Mouse (Mus musculus): Measurements from ENCODE around the gene Vwf. TPM values are rescaled to one million over a fixed set of nuclear protein-coding genes. Genes with fewer than 3 reads are reported as not detected.

Gene Vwf
- polyA plus RNA-seq, 1 experiment from 2014 or later, result 7.9 TPM

GRCm38 (mm10) chr6:125552760-125553159 lies 6.2 kb downstream of the Vwf start:
- no peak for ATAC-seq (ENCODE audit: insufficient number of reproducible peaks, low FRiP score, low TSS enrichment, low read depth)
- WGBS, result 53% methylated on average over 6 of the region's 6 CpGs
- H3K27ac ChIP-seq, result no peak overlapping the region

GRCm38 (mm10) chr6:125553551-125553950 lies 7.0 kb downstream of the Vwf start:
- Histone ChIP-seq H3K27ac (no peak overlapping the region), H3K9me3 (no peaks in the 10 kb centered on the region), H3K4me1 (no peaks in the 10 kb centered on the region), H3K4me3 (no peak overlapping the region), H3K4me2 (no peak overlapping the region), H3K36me3 (no peaks in the 10 kb centered on the region), H3K9ac (no peak overlapping the region), H3K27me3 (no peaks in the 10 kb centered on the region)
- no peak for ATAC-seq (ENCODE audit: insufficient number of reproducible peaks, low FRiP score, low TSS enrichment, low read depth)
- 79% methylated on average over 4 of the region's 4 CpGs for WGBS

More at GRCm38 (mm10) chr6:125552760-125553159, 6.2 kb downstream of the Vwf start:
- Histone ChIP-seq H3K9ac (no peak overlapping the region), H3K4me3 (no peak overlapping the region), H3K27me3 (no peaks in the 10 kb centered on the region), H3K36me3 (no peaks in the 10 kb centered on the region), H3K4me2 (no peak overlapping the region), H3K4me1 (no peaks in the 10 kb centered on the region), H3K9me3 (no peaks in the 10 kb centered on the region)

- no peaks in the 10 kb centered on the region for H3K9me3 ChIP-seq
- H3K9ac ChIP-seq, result no peak overlapping the region
- H3K27me3 ChIP-seq, result no peaks in the 10 kb centered on the region
- H3K36me3 ChIP-seq, result no peaks in the 10 kb centered on the region
- no peak overlapping the region for H3K4me2 ChIP-seq
- WGBS, result 82% methylated on average over 8 of the region's 8 CpGs
- no peak overlapping the region for H3K4me3 ChIP-seq
- ATAC-seq (ENCODE audit: insufficient number of reproducible peaks, low FRiP score, low TSS enrichment, low read depth), result no peak
- no peaks in the 10 kb centered on the region for H3K4me1 ChIP-seq
- no peak overlapping the region for H3K27ac ChIP-seq
Observed at GRCm38 (mm10) chr6:125558831-125559230, 12.3 kb downstream of the Vwf start.

GRCm38 (mm10) chr6:125561031-125561430 lies 14.5 kb downstream of the Vwf start:
- H3K4me1 ChIP-seq, result no peaks in the 10 kb centered on the region
- H3K9ac ChIP-seq, result no peak overlapping the region
- H3K36me3 ChIP-seq, result no peaks in the 10 kb centered on the region
- H3K4me2 ChIP-seq, result no peak overlapping the region
- no peaks in the 10 kb centered on the region for H3K27me3 ChIP-seq
- 78% methylated on average over 5 of the region's 5 CpGs for WGBS
- H3K9me3 ChIP-seq, result no peaks in the 10 kb centered on the region
- no peak overlapping the region for H3K4me3 ChIP-seq
- no peak overlapping the region for H3K27ac ChIP-seq
- ATAC-seq (ENCODE audit: insufficient number of reproducible peaks, low FRiP score, low TSS enrichment, low read depth), result no peak

GRCm38 (mm10) chr6:125561521-125561920 lies 14.9 kb downstream of the Vwf start:
- Histone ChIP-seq H3K4me1 (no peaks in the 10 kb centered on the region), H3K36me3 (no peaks in the 10 kb centered on the region), H3K9ac (no peak overlapping the region), H3K9me3 (no peaks in the 10 kb centered on the region), H3K27ac (no peak overlapping the region), H3K4me2 (no peak overlapping the region), H3K27me3 (no peaks in the 10 kb centered on the region), H3K4me3 (no peak overlapping the region)
- ATAC-seq (ENCODE audit: insufficient number of reproducible peaks, low FRiP score, low TSS enrichment, low read depth), result no peak
- WGBS, result 76% methylated on average over 2 of the region's 2 CpGs

GRCm38 (mm10) chr6:125564812-125565281 lies 18.3 kb downstream of the Vwf start:
- Histone ChIP-seq H3K27ac (no peak overlapping the region), H3K9ac (no peak overlapping the region), H3K4me3 (no peak overlapping the region), H3K9me3 (no peaks in the 10 kb centered on the region), H3K36me3 (no peaks in the 10 kb centered on the region), H3K27me3 (no peaks in the 10 kb centered on the region), H3K4me2 (no peak overlapping the region), H3K4me1 (no peaks in the 10 kb centered on the region)
- no peak for ATAC-seq (ENCODE audit: insufficient number of reproducible peaks, low FRiP score, low TSS enrichment, low read depth)
- 73% methylated on average over 7 of the region's 7 CpGs for WGBS

GRCm38 (mm10) chr6:125565326-125565725 lies 18.8 kb downstream of the Vwf start:
- 82% methylated on average over 6 of the region's 6 CpGs for WGBS

GRCm38 (mm10) chr6:125566656-125567055 lies 20.1 kb downstream of the Vwf start:
- Histone ChIP-seq H3K4me3 (no peak overlapping the region), H3K9ac (no peak overlapping the region), H3K36me3 (no peaks in the 10 kb centered on the region), H3K4me2 (no peak overlapping the region), H3K4me1 (no peaks in the 10 kb centered on the region), H3K27me3 (no peaks in the 10 kb centered on the region), H3K27ac (no peak overlapping the region), H3K9me3 (no peaks in the 10 kb centered on the region)
- no peak for ATAC-seq (ENCODE audit: insufficient number of reproducible peaks, low FRiP score, low TSS enrichment, low read depth)
- WGBS, result 85% methylated on average over 3 of the region's 3 CpGs

More at GRCm38 (mm10) chr6:125565326-125565725, 18.8 kb downstream of the Vwf start:
- no peaks in the 10 kb centered on the region for H3K4me1 ChIP-seq
- H3K27ac ChIP-seq, result no peak overlapping the region
- no peak overlapping the region for H3K9ac ChIP-seq
- no peak for ATAC-seq (ENCODE audit: insufficient number of reproducible peaks, low FRiP score, low TSS enrichment, low read depth)
- H3K4me3 ChIP-seq, result no peak overlapping the region
- H3K9me3 ChIP-seq, result no peaks in the 10 kb centered on the region
- H3K36me3 ChIP-seq, result no peaks in the 10 kb centered on the region
- no peaks in the 10 kb centered on the region for H3K27me3 ChIP-seq
- H3K4me2 ChIP-seq, result no peak overlapping the region

- 90% methylated on average over 2 of the region's 2 CpGs for WGBS
- peaks cover 12% of the 10 kb centered on the region for H3K4me1 ChIP-seq
- H3K27me3 ChIP-seq, result no peaks in the 10 kb centered on the region
- no peak overlapping the region for H3K4me3 ChIP-seq
- H3K27ac ChIP-seq, result no peak overlapping the region
- no peaks in the 10 kb centered on the region for H3K9me3 ChIP-seq
- no peak overlapping the region for H3K9ac ChIP-seq
- H3K36me3 ChIP-seq, result no peaks in the 10 kb centered on the region
- ATAC-seq (ENCODE audit: insufficient number of reproducible peaks, low FRiP score, low TSS enrichment, low read depth), result no peak
- no peak overlapping the region for H3K4me2 ChIP-seq
Observed at GRCm38 (mm10) chr6:125568381-125568780, 21.8 kb downstream of the Vwf start.

GRCm38 (mm10) chr6:125572291-125573188 lies 26.0 kb downstream of the Vwf start:
- WGBS, result 42% methylated on average over 18 of the region's 18 CpGs
- Histone ChIP-seq H3K27ac (peak overlapping the region; percentile 80), H3K4me1 (peaks cover 23% of the 10 kb centered on the region), H3K36me3 (no peaks in the 10 kb centered on the region), H3K4me2 (peak overlapping the region; percentile 49), H3K4me3 (peak overlapping the region; percentile 30), H3K27me3 (no peaks in the 10 kb centered on the region), H3K9me3 (no peaks in the 10 kb centered on the region), H3K9ac (peak overlapping the region; percentile 28; the same call in 1 of the 2 replicates)
- ATAC-seq (ENCODE audit: insufficient number of reproducible peaks, low FRiP score, low TSS enrichment, low read depth), result 0 out of 2 replicates have a peak, but pooled peaks have one; percentile 28

- Histone ChIP-seq H3K9me3 (no peaks in the 10 kb centered on the region), H3K27ac (peak overlapping the region; percentile 80), H3K36me3 (no peaks in the 10 kb centered on the region), H3K27me3 (no peaks in the 10 kb centered on the region), H3K4me1 (peaks cover 30% of the 10 kb centered on the region), H3K9ac (peak overlapping the region; percentile 28; the same call in 1 of the 2 replicates), H3K4me3 (peak overlapping the region; percentile 30), H3K4me2 (peak overlapping the region; percentile 49)
- WGBS, result 3% methylated on average over 14 of the region's 14 CpGs
- peak; percentile 87 for ATAC-seq (ENCODE audit: insufficient number of reproducible peaks, low FRiP score, low TSS enrichment, low read depth)
Observed at GRCm38 (mm10) chr6:125573189-125573928, 26.8 kb downstream of the Vwf start.

- H3K4me3 ChIP-seq, result no peak overlapping the region
- no peaks in the 10 kb centered on the region for H3K9me3 ChIP-seq
- no peaks in the 10 kb centered on the region for H3K27me3 ChIP-seq
- no peak overlapping the region for H3K4me2 ChIP-seq
- H3K36me3 ChIP-seq, result no peaks in the 10 kb centered on the region
- H3K4me1 ChIP-seq, result peaks cover 34% of the 10 kb centered on the region
- WGBS, result 92% methylated on average over 6 of the region's 6 CpGs
- no peak for ATAC-seq (ENCODE audit: insufficient number of reproducible peaks, low FRiP score, low TSS enrichment, low read depth)
- no peak overlapping the region for H3K27ac ChIP-seq
- no peak overlapping the region for H3K9ac ChIP-seq
Observed at GRCm38 (mm10) chr6:125575080-125575479, 28.5 kb downstream of the Vwf start.
